Mouse (Mus musculus): ENCODE data around the gene Unkl.
"Not testable (repeated sequence)": the region's sequence is repeated elsewhere in the genome, so short reads cannot be mapped to it uniquely, and the experiment has no call there.

DNA sequence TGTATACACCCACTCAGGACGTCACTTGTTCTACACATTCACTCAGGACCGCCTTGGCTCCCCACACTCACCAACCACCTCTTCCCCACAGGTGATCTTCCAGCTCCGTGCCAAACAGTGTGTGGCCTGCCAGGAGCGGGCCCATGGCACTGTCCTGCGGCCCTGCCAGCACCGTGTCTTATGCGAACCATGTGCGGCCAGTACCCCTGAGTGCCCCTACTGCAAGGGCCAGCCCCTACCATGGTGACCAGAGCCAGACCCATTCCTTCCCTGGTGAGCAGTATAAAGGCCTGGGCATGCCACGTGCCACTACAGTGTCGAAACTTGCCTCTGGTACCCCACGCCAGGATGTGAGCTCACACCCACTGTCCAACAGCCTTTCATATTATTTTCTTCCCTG lies 43.4 kb downstream of the Unkl start:
- TF ChIP-seq CTCF (IDR thresholded peaks at IDR 0.05); EP300 (IDR thresholded peaks at IDR 0.05; ENCODE audit: insufficient read depth, low read depth, low read length): not testable (repeated sequence)

Data from heart, adult 2 months (tissue).